Mouse (Mus musculus) liver, embryonic 14.5 days (tissue): ENCODE results near the gene Pou3f1.

Experiments
- CTCF ChIP-seq: IDR thresholded peaks from 2 replicates; pipeline ENCODE4 v1.5.1; 2016; ENCODE audit warnings: antibody characterized with exemption, low read depth, control low read depth
- EP300 ChIP-seq: IDR thresholded peaks from 2 replicates; pipeline ENCODE4 v1.6.1; 2016; ENCODE audit warnings: antibody characterized with exemption, low read depth

DNA sequence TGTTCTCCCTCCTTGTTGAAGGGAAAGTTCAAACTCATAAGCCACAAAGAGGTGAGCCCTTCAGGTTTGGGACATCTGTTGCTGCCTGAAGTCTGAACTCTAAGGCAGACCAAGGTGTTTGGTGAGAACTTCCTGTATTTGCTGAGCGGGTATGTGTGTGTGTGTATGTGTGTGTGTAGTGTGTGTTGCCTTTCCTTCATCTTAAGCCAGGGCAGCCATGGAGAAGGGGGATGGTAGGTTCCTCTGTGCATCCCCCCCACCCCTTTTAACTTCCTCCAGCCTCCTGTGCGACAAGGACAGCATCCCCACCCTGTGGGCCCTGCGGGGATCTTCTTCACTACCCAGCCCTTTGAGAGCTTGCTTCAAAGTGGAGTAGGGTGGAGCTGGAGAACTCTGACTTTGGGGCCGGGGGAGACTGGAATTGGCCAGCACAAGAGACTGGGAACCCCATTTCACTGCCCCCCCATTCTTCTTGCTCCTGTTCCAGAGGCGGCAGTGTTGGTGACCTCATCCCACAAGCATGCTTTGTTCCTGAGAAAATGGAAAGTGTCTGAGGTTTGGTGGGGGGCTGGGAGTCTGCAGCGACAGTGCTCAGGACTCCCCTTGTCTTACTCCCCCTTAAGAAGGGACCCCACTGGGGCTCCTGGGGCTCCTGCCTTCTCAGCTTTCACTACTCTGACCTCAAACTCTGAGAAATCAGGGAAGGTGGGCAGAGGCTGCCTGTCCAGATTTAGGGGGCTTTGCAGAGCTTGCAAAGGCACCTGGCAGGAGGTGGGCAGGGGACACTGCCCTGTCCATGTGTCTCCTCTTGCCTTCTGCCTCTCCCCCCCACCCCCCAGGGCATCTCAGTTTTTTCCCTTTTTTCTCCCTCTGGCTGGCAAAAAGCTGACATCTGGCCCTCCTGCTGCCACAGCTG lies 47.5 kb downstream of the Pou3f1 start:
- TF ChIP-seq CTCF, result no peak
- TF ChIP-seq EP300, result no peak
